Mouse (Mus musculus) G1E (cell line): ENCODE data around the gene Rnf5. TPM values are rescaled to one million over a fixed set of nuclear protein-coding genes. Genes with fewer than 3 reads are reported as not detected.

ENCODE experiments used
- ATAC-seq: 2 replicates; pipeline ENCODE4 v1.8.0; 2016; ENCODE audit warnings: mild to moderate bottlenecking; ENCODE audit not compliant: insufficient number of reproducible peaks, poor library complexity, low FRiP score, severe bottlenecking; ENCODE audit errors: extremely low read depth
- DNase-seq: peaks from one replicate; pipeline ENCODE4 v3.0.0; 2012; ENCODE audit warnings: low spot score
- H3K27me3 ChIP-seq: 2 replicates; pipeline ENCODE4 v1.6.1; 2012; ENCODE audit warnings: mild to moderate bottlenecking, low read length, inconsistent platforms; ENCODE audit not compliant: insufficient read depth
- H3K36me3 ChIP-seq: replicated peaks from 2 replicates; pipeline ENCODE3; 2012; ENCODE audit warnings: mild to moderate bottlenecking, inconsistent platforms
- H3K4me1 ChIP-seq: 2 replicates; pipeline ENCODE4 v1.6.1; 2012; ENCODE audit warnings: low read depth, low read length, inconsistent platforms, mixed read lengths; ENCODE audit not compliant: insufficient read depth
- H3K4me3 ChIP-seq: 2 replicates; pipeline ENCODE4 v1.5.1; 2012; ENCODE audit warnings: low read depth, mild to moderate bottlenecking, inconsistent platforms, low read length, moderate library complexity, mixed read lengths
- H3K9me3 ChIP-seq: replicated peaks from 2 replicates; pipeline ENCODE4 v1.6.1; 2012; ENCODE audit warnings: inconsistent platforms
- CTCF ChIP-seq: IDR thresholded peaks from 2 replicates; pipeline ENCODE4 v1.5.1; 2012; ENCODE audit warnings: low read depth, low read length, inconsistent platforms, mixed read lengths
- GATA1 ChIP-seq: IDR thresholded peaks from 2 replicates; pipeline ENCODE4 v1.6.1; 2012; ENCODE audit warnings: borderline replicate concordance, low read length, inconsistent platforms, mixed read lengths
- GATA2 ChIP-seq: IDR thresholded peaks from 2 replicates; pipeline ENCODE4 v1.6.1; 2012; ENCODE audit warnings: low read depth, low read length, inconsistent platforms, borderline replicate concordance
- POLR2AphosphoS5 ChIP-seq: IDR thresholded peaks from 2 replicates; pipeline ENCODE4 v1.6.1; 2012; ENCODE audit warnings: low read depth, low read length, inconsistent platforms; ENCODE audit not compliant: insufficient replicate concordance
- TAL1 ChIP-seq: conservative IDR thresholded peaks from 2 replicates; pipeline ENCODE4 v1.6.1; 2012; ENCODE audit warnings: low read depth, low read length, inconsistent platforms, mixed read lengths
- polyA plus RNA-seq: library from polyadenylated mRNA; stranded (reverse); fragments of >175 nt; gene quantifications from 2 replicates; pipeline ENCODE4 v1.2.3, GENCODE M21; 2012
- total RNA-seq, 2 experiments: library from RNA; stranded (forward) in 1 of 2; stranded (reverse) in 1 of 2; fragments of 200-1000 nt in 1 of 2; fragments of >200 nt in 1 of 2; fragmentation: Nextera tagmentation in 1 of 2; gene quantifications; 2 replicates each; pipeline ENCODE4 v1.2.3; 2014 to 2017

The Rnf5 gene
- total and polyA plus RNA-seq, 3 experiments: 17.4 to 92.0 (median 70.8) TPM

DNA sequence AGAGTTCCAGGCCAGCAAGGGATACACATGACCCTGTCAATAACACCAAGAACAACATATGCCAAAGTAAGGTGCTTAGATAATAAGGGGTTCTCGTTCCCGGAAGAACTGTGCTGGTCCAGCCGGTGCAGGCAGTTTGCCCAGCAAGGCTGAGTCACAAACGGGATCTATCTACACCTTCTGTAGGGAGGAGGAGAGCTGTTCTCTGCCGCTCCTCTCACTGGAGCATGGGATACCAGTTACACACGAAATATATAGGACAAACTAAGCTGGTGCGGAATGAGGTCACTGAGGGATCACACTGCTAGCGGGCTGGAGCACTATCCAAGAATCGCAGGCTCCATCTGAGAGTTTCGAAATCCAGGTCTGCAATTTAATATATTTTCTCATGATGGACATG lies 40.5 kb upstream of the Rnf5 start:
- TF ChIP-seq CTCF: no peak
- TF ChIP-seq GATA1: no peak
- no peak for TF ChIP-seq POLR2AphosphoS5
- no peak for TF ChIP-seq TAL1
- no peak for TF ChIP-seq GATA2
- Histone ChIP-seq H3K4me3 (no peak overlapping the region), H3K4me1 (peaks cover 35% of the 10 kb centered on the region), H3K27me3 (peaks cover 26% of the 10 kb centered on the region), H3K9me3 (no peaks in the 10 kb centered on the region), H3K36me3 (peaks cover 20% of the 10 kb centered on the region)
- ATAC-seq: no peak
- no peak for DNase-seq

- peaks cover 15% of the 10 kb centered on the region for H3K36me3 ChIP-seq
- no peak for DNase-seq
- peaks cover 30% of the 10 kb centered on the region for H3K4me1 ChIP-seq
- TF ChIP-seq GATA1 (no peak), POLR2AphosphoS5 (no peak), GATA2 (no peak), CTCF (no peak), TAL1 (no peak)
- H3K27me3 ChIP-seq: peaks cover 26% of the 10 kb centered on the region
- ATAC-seq: no peak
- no peak overlapping the region for H3K4me3 ChIP-seq
- H3K9me3 ChIP-seq: no peaks in the 10 kb centered on the region
Measured at GRCm38 (mm10) chr17:34643379-34643778, 39.9 kb upstream of the Rnf5 start.

- ATAC-seq: no peak
- peaks cover 11% of the 10 kb centered on the region for H3K36me3 ChIP-seq
- H3K27me3 ChIP-seq: peaks cover 34% of the 10 kb centered on the region
- no peak overlapping the region for H3K4me3 ChIP-seq
- H3K4me1 ChIP-seq: peaks cover 18% of the 10 kb centered on the region
- no peak for DNase-seq
- no peaks in the 10 kb centered on the region for H3K9me3 ChIP-seq
- TF ChIP-seq GATA1 (no peak), TAL1 (no peak), GATA2 (no peak), CTCF (no peak), POLR2AphosphoS5 (no peak)
Measured at GRCm38 (mm10) chr17:34641945-34642344, 38.5 kb upstream of the Rnf5 start.

- peaks cover 11% of the 10 kb centered on the region for H3K4me1 ChIP-seq
- TF ChIP-seq GATA2 (no peak), POLR2AphosphoS5 (no peak), GATA1 (no peak), CTCF (no peak), TAL1 (no peak)
- H3K9me3 ChIP-seq: no peaks in the 10 kb centered on the region
- ATAC-seq: no peak
- H3K36me3 ChIP-seq: peaks cover 7% of the 10 kb centered on the region
- no peak overlapping the region for H3K4me3 ChIP-seq
- no peak for DNase-seq
- peaks cover 43% of the 10 kb centered on the region for H3K27me3 ChIP-seq
Measured at GRCm38 (mm10) chr17:34640778-34641601, 37.5 kb upstream of the Rnf5 start.

- no peak for ATAC-seq
Measured at GRCm38 (mm10) chr17:34639461-34640255, 36.2 kb upstream of the Rnf5 start.

GRCm38 (mm10) chr17:34637459-34637858 lies 34.0 kb upstream of the Rnf5 start:
- no peaks in the 10 kb centered on the region for H3K4me1 ChIP-seq
- H3K27me3 ChIP-seq: peaks cover 51% of the 10 kb centered on the region
- DNase-seq: no peak
- H3K4me3 ChIP-seq: no peak overlapping the region
- ATAC-seq: no peak
- TF ChIP-seq GATA2 (no peak), POLR2AphosphoS5 (no peak), TAL1 (no peak), GATA1 (no peak), CTCF (no peak)
- H3K36me3 ChIP-seq: no peaks in the 10 kb centered on the region
- no peaks in the 10 kb centered on the region for H3K9me3 ChIP-seq

More at GRCm38 (mm10) chr17:34639461-34640255, 36.2 kb upstream of the Rnf5 start:
- Histone ChIP-seq H3K36me3 (no peaks in the 10 kb centered on the region), H3K4me3 (no peak overlapping the region), H3K9me3 (no peaks in the 10 kb centered on the region), H3K4me1 (no peaks in the 10 kb centered on the region; the same call in 1 of the 2 replicates), H3K27me3 (peaks cover 49% of the 10 kb centered on the region)
- DNase-seq: no peak
- no peak for TF ChIP-seq GATA2
- no peak for TF ChIP-seq GATA1
- no peak for TF ChIP-seq POLR2AphosphoS5
- TF ChIP-seq CTCF: no peak
- TF ChIP-seq TAL1: no peak
